Mouse (Mus musculus) splenic B cell, adult 2 months (primary cell): ENCODE measurements around the gene 1700007K13Rik.

Experiments used
- DNase-seq: peaks from one replicate; pipeline ENCODE4 v3.0.0-alpha.2; 2011; ENCODE audit warnings: low read depth, low spot score
- H3K27me3 ChIP-seq: 2 replicates; pipeline ENCODE4 v1.6.1; 2012; ENCODE audit warnings: mild to moderate bottlenecking, low read length, moderate library complexity, mixed read lengths; ENCODE audit not compliant: control insufficient read depth, poor library complexity, insufficient read depth, severe bottlenecking
- H3K36me3 ChIP-seq: 2 replicates; pipeline ENCODE4 v1.6.1; 2012; ENCODE audit warnings: mild to moderate bottlenecking, low read length, moderate library complexity, mixed read lengths; ENCODE audit not compliant: control insufficient read depth, poor library complexity, insufficient read depth, severe bottlenecking

1700007K13Rik gene

GRCm38 (mm10) chr2:28447315-28447670, 18.8 kb downstream of the 1700007K13Rik start:
- no peak for DNase-seq

GRCm38 (mm10) chr2:28446515-28447314, 19.4 kb downstream of the 1700007K13Rik start, which contains the start of gene Ppp1r26:
Ppp1r26 (plus strand) TSS chr2:28446800.
- Histone ChIP-seq H3K27me3 (no peaks in the 10 kb centered on the region), H3K36me3 (no peaks in the 10 kb centered on the region)
- DNase-seq = no peak

More at GRCm38 (mm10) chr2:28447315-28447670, 18.8 kb downstream of the 1700007K13Rik start:
- Histone ChIP-seq H3K27me3 (no peaks in the 10 kb centered on the region), H3K36me3 (no peaks in the 10 kb centered on the region)

GRCm38 (mm10) chr2:28446181-28446514, 20.0 kb downstream of the 1700007K13Rik start:
- Histone ChIP-seq H3K27me3 (no peaks in the 10 kb centered on the region), H3K36me3 (no peaks in the 10 kb centered on the region)
- no peak for DNase-seq

GRCm38 (mm10) chr2:28445082-28445481, 21.1 kb downstream of the 1700007K13Rik start:
- Histone ChIP-seq H3K27me3 (no peaks in the 10 kb centered on the region), H3K36me3 (no peaks in the 10 kb centered on the region)
- no peak for DNase-seq

- DNase-seq = no peak
Measured at GRCm38 (mm10) chr2:28440842-28441241, 25.3 kb downstream of the 1700007K13Rik start.

GRCm38 (mm10) chr2:28435401-28435800, 30.7 kb downstream of the 1700007K13Rik start:
- no peak for DNase-seq
- H3K27me3 ChIP-seq = no peaks in the 10 kb centered on the region
- H3K36me3 ChIP-seq = no peaks in the 10 kb centered on the region

More at GRCm38 (mm10) chr2:28440842-28441241, 25.3 kb downstream of the 1700007K13Rik start:
- Histone ChIP-seq H3K27me3 (no peaks in the 10 kb centered on the region), H3K36me3 (no peaks in the 10 kb centered on the region)

- no peak for DNase-seq
- no peaks in the 10 kb centered on the region for H3K36me3 ChIP-seq
- H3K27me3 ChIP-seq = no peaks in the 10 kb centered on the region
Measured at GRCm38 (mm10) chr2:28433512-28433911, 32.6 kb downstream of the 1700007K13Rik start.

- H3K36me3 ChIP-seq = no peaks in the 10 kb centered on the region
- no peak for DNase-seq
- no peaks in the 10 kb centered on the region for H3K27me3 ChIP-seq
Measured at GRCm38 (mm10) chr2:28432811-28433210, 33.3 kb downstream of the 1700007K13Rik start.

GRCm38 (mm10) chr2:28430846-28431245, 35.3 kb downstream of the 1700007K13Rik start:
- no peak for DNase-seq
- no peaks in the 10 kb centered on the region for H3K36me3 ChIP-seq
- H3K27me3 ChIP-seq = no peaks in the 10 kb centered on the region

GRCm38 (mm10) chr2:28427226-28427625, 38.9 kb downstream of the 1700007K13Rik start:
- Histone ChIP-seq H3K36me3 (no peaks in the 10 kb centered on the region), H3K27me3 (no peaks in the 10 kb centered on the region)
- DNase-seq = no peak

GRCm38 (mm10) chr2:28423167-28423566, 43.0 kb downstream of the 1700007K13Rik start:
- H3K27me3 ChIP-seq = no peaks in the 10 kb centered on the region
- H3K36me3 ChIP-seq = no peaks in the 10 kb centered on the region
- DNase-seq = peak; percentile 73

GRCm38 (mm10) chr2:28419898-28420297, 46.2 kb downstream of the 1700007K13Rik start:
- Histone ChIP-seq H3K36me3 (no peaks in the 10 kb centered on the region), H3K27me3 (no peaks in the 10 kb centered on the region)
- DNase-seq = peak; percentile 63

- no peaks in the 10 kb centered on the region for H3K36me3 ChIP-seq
- H3K27me3 ChIP-seq = no peaks in the 10 kb centered on the region
- DNase-seq = peak; percentile 80
Measured at GRCm38 (mm10) chr2:28418034-28418433, 48.1 kb downstream of the 1700007K13Rik start.

- Histone ChIP-seq H3K36me3 (no peaks in the 10 kb centered on the region), H3K27me3 (no peaks in the 10 kb centered on the region)
- DNase-seq = no peak
Measured at GRCm38 (mm10) chr2:28416511-28416910, 49.6 kb downstream of the 1700007K13Rik start.

- H3K36me3 ChIP-seq = no peaks in the 10 kb centered on the region
- H3K27me3 ChIP-seq = no peaks in the 10 kb centered on the region
- no peak for DNase-seq
Measured at GRCm38 (mm10) chr2:28415387-28416024, 50.6 kb downstream of the 1700007K13Rik start.
